Mouse (Mus musculus) heart, embryonic 13.5 days (tissue): ENCODE results near the gene Crybb1. TPM values are rescaled to one million over a fixed set of nuclear protein-coding genes. Genes with fewer than 3 reads are reported as not detected.

Experiments
- ATAC-seq: fragments of 200-750 bp; cut with Nextera tagmentation; 2 replicates; pipeline ENCODE4 v1.8.0; 2017; ENCODE audit warnings: moderate TSS enrichment; ENCODE audit not compliant: insufficient number of reproducible peaks, low FRiP score, low TSS enrichment; ENCODE audit errors: extremely low read depth
- H3K27ac ChIP-seq: fragments of 300-500 bp; sonication (generic); replicated peaks from 2 replicates; pipeline ENCODE4 v1.5.1; 2015; ENCODE audit warnings: moderate library complexity, mild to moderate bottlenecking, inconsistent platforms
- H3K27me3 ChIP-seq: fragments of 300-500 bp; sonication (generic); replicated peaks from 2 replicates; pipeline ENCODE4 v1.6.1; 2015; ENCODE audit warnings: mild to moderate bottlenecking, inconsistent platforms
- H3K36me3 ChIP-seq: fragments of 300-500 bp; sonication (generic); 2 replicates; pipeline ENCODE4 v1.6.1; 2015; ENCODE audit warnings: mild to moderate bottlenecking, inconsistent platforms
- H3K4me1 ChIP-seq: fragments of 300-500 bp; sonication (generic); 2 replicates; pipeline ENCODE4 v1.6.1; 2015; ENCODE audit warnings: inconsistent platforms
- H3K4me2 ChIP-seq: fragments of 300-500 bp; sonication (generic); 2 replicates; pipeline ENCODE4 v1.6.1; 2015; ENCODE audit warnings: inconsistent platforms, mild to moderate bottlenecking, moderate library complexity
- H3K4me3 ChIP-seq: fragments of 300-500 bp; sonication (generic); 2 replicates; pipeline ENCODE4 v1.5.1; 2015; ENCODE audit warnings: moderate library complexity, mild to moderate bottlenecking, inconsistent platforms
- H3K9ac ChIP-seq: fragments of 300-500 bp; sonication (generic); 2 replicates; pipeline ENCODE4 v1.6.1; 2015; ENCODE audit warnings: inconsistent platforms, mild to moderate bottlenecking, moderate library complexity
- H3K9me3 ChIP-seq: fragments of 300-500 bp; sonication (generic); 2 replicates; pipeline ENCODE4 v1.6.1; 2016; ENCODE audit warnings: inconsistent platforms
- WGBS: fragments of 180-500 bp; shearing (Covaris S2); methylation state at CpG from one replicate; pipeline ENCODE4 v1.1.7; 2015; ENCODE audit warnings: mixed read lengths; 5-methylcytosine and 5-hydroxymethylcytosine counted together
- polyA plus RNA-seq: library from polyadenylated mRNA; unstranded; fragments of >200 nt; fragmentation: Nextera tagmentation; extraction: Ambion mirVana; gene quantifications from 2 replicates; pipeline ENCODE4 v1.2.1, GENCODE M21; 2015

Gene Crybb1
- polyA plus RNA-seq, 1 experiment from 2014 or later: 2.2 TPM

- Histone ChIP-seq H3K27me3 (no peaks in the 10 kb centered on the region), H3K4me1 (peaks cover 16% of the 10 kb centered on the region), H3K9me3 (no peaks in the 10 kb centered on the region), H3K9ac (no peak overlapping the region), H3K36me3 (peaks cover 42% of the 10 kb centered on the region), H3K4me2 (no peak overlapping the region), H3K27ac (peak overlapping the region; percentile 56), H3K4me3 (no peak overlapping the region)
- WGBS: 32% methylated on average over 5 of the region's 5 CpGs
- ATAC-seq: no peak
These were observed 61.7 kb downstream of the Crybb1 start for GRCm38 (mm10) chr5:112317328-112317727.

Other genes with a start within 250 kb of the Crybb1 start
- gene Cryba4, start 3.3 kb upstream of the Crybb1 start, polyA plus RNA-seq: 1.6 and 1.9 TPM in 2 replicates
- 36.8 and 37.5 TPM in 2 replicates for gene Tpst2, start 20.9 kb downstream of the Crybb1 start, polyA plus RNA-seq
- gene Tfip11, start 70.5 kb downstream of the Crybb1 start, polyA plus RNA-seq: 17.8 and 19.4 TPM in 2 replicates
- gene Srrd, start 87.2 kb downstream of the Crybb1 start, polyA plus RNA-seq: 24.0 and 25.8 TPM in 2 replicates
- 18.5 and 19.2 TPM in 2 replicates for gene Hps4, start 87.3 kb downstream of the Crybb1 start, polyA plus RNA-seq
- gene Gm6583, start 100.2 kb downstream of the Crybb1 start, polyA plus RNA-seq: 0.06 and 0.07 TPM in 2 replicates
- gene Asphd2, start 139.1 kb downstream of the Crybb1 start, polyA plus RNA-seq: 1.1 and 1.2 TPM in 2 replicates
- gene Gm6588, start 193.6 kb downstream of the Crybb1 start, polyA plus RNA-seq: not detected in 2 replicates